Mouse (Mus musculus) brain, embryonic 14.5 days (tissue): ENCODE measurements around the gene Elane. TPM values are rescaled to one million over a fixed set of nuclear protein-coding genes. Genes with fewer than 3 reads are reported as not detected.
A peak's percentile ranks its signal among the peaks of the same experiment; 100 is the strongest.
"Not testable (repeated sequence)": the region's sequence is repeated elsewhere in the genome, so short reads cannot be mapped to it uniquely, and the experiment has no call there.

Experiments used
- DNase-seq: peaks from one replicate; pipeline ENCODE4 v3.0.0-alpha.2; 2011; ENCODE audit warnings: low read depth
- CTCF ChIP-seq: fragments of 200-500 bp; IDR thresholded peaks from 2 replicates; pipeline ENCODE4 v1.5.1; 2012; ENCODE audit warnings: inconsistent platforms, mild to moderate bottlenecking, moderate library complexity, borderline replicate concordance; ENCODE audit not compliant: insufficient read depth, insufficient read length; ENCODE audit errors: extremely low read depth
- POLR2A ChIP-seq: fragments of 200-500 bp; IDR thresholded peaks from 2 replicates; pipeline ENCODE4 v1.6.1; 2012; ENCODE audit warnings: mild to moderate bottlenecking, inconsistent platforms, borderline replicate concordance; ENCODE audit not compliant: poor library complexity, insufficient read depth, insufficient read length, severe bottlenecking; ENCODE audit errors: extremely low read depth
- polyA plus RNA-seq: library from polyadenylated mRNA; depleted of rRNA; stranded (reverse); fragments of >200 nt; gene quantifications from 2 replicates; pipeline ENCODE4 v1.2.3, GENCODE M21; 2012

Elane gene
- polyA plus RNA-seq, 1 experiment: 0.49 TPM

DNA sequence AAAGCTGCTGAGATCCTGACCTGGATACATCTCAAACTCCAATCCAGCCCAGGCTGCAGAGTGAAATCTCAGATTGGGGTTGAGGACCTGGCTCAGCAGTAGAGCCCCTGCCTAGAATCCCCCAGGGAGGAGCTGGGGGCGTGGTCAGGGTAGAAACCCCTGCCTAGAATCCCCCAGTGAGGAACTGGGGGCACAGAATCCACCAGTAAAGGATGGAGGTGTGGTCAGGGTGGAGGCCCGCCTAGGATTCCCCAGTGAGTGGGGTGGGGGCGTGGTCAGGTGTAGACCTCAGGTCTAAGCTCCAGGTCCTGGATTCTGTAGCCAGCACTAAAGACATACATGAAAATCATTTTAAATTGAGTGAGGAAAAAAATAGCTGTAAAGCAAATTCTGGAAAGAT, 13.2 kb upstream of the Elane start:
- no peak for TF ChIP-seq CTCF
- no peak for TF ChIP-seq POLR2A
- DNase-seq: no peak

DNA sequence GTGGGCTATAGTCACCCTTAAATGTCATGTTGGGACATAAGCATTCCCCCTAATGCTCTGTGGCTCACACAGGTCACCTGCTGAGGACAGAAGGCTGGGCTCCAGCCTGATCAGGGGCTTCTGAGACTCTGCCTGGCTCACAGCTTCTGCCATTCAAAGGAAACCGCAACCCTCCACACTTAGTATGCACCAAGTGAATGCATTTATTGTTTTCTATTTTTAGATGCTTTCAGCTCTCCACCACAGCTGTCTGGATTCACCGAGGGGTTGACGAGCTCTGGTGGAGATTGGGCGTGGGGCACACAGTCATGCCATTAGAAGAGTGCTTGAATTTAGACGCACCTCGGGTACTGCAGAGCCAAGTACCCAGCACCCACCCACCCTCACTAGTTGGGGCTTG, 12.7 kb upstream of the Elane start:
- TF ChIP-seq POLR2A (no peak), CTCF (no peak)
- DNase-seq: peak; percentile 61

DNA sequence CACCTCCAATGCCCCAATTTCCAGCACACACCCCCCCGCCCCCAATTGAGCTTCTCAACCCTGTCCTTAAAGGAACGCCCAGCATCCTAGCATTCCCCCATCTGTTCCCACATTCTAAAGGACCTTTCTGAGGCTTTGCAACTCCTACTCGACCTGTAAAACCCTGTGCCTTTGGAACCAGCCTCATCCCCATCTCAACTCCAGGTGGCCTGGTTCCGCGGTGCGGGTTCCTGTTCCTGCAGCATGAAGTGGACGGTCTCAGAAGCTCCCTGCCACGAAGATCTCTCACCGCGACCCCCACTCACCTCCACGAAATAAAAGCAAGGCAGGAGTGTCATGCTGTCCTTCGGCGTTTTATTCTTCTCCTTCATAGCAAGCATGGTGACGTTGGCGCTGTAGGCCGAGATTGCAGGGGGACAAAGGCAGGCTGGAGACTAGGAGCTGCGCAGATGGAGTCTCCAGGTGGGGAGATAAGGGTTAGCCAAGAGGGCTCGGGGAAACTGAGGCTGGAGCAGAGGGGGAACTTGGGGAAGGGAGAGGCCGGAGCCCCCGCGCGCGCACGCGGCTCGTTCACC, 12.2 kb upstream of the Elane start:
- peak; percentile 64 for DNase-seq
- TF ChIP-seq CTCF: no peak
- no peak for TF ChIP-seq POLR2A

DNA sequence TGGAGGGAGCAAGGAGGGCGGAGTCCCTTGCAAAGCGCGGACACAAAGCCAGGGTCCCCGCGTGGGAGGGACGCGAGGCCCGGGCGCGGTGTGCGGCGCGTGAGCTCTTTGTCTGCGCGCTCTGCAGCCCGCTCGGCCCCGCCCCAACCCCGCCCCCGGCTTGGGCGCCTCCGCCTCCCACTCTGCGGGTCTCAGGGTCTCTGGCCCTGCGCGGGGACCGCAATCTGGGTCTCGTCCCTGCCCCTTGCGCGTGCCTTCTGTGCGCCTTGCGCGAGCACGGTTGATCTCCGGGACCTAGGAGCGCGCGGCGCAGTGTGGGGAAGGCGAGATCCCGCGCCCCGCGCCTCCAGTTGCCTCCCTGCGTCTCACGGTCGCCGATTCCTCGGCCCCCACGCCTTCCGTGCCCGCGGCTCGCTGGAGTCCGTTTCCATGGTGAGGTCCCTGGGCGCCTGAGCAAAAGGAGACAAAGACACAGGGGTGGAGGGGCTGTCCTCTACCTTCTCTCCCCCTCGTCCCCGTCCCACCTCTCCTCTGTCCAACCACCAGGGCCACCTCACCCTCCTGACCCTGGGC, 11.7 kb upstream of the Elane start, which contains the start of the genes Prtn3 and Plppr3:
Gene Prtn3 (plus strand): TSS at position 187 of the 573 bp plus-strand sequence.
Gene Plppr3 (minus strand): TSS at position 345 of the 573 bp plus-strand sequence.
- TF ChIP-seq CTCF: no peak
- peak; percentile 81 for TF ChIP-seq POLR2A
- peak; percentile 94 for DNase-seq

DNA sequence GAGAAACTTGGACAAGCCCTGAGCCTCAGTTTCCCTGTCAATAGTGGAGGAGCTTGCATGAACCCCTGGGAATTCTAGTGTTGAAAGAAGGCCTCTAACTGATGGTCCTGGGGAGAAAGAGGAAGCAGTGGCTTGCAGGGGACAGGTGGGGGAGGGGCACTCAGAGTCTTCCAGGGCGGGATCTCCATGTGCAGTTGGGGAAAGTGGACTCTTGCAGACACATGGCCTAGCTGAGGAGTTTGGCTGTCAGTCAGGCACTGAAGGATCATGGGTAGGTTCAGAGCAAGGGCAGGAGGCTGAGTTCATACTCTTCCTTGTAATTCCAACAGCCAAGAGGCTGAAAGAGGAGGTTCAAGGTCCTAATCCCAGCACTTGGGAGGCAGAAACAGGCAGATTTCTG, 8.9 kb upstream of the Elane start:
- no peak for TF ChIP-seq POLR2A
- no peak for TF ChIP-seq CTCF

DNA sequence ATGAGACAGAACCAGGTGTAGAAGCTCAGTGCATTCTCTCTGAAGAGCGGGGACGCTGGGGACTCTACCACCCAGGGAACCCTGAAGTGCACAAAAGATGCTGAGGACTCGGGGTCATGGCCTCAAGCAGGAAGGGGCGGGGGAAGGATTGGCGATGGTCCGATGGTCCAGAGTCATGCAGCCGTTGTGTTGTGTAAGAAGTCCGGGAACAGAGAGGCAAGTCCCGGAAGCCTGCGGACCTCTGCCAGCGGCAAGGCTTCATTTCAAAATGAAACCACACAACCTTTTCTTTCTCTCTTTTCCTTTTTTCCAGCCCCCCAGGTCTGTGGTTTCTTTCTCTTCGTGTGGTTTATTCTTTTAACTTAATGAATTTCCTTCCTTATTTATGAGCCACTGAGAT, 8.3 kb upstream of the Elane start:
- no peak for DNase-seq
- TF ChIP-seq POLR2A: no peak
- no peak for TF ChIP-seq CTCF

More for the DNA sequence above, 8.9 kb upstream of the Elane start:
- no peak for DNase-seq

DNA sequence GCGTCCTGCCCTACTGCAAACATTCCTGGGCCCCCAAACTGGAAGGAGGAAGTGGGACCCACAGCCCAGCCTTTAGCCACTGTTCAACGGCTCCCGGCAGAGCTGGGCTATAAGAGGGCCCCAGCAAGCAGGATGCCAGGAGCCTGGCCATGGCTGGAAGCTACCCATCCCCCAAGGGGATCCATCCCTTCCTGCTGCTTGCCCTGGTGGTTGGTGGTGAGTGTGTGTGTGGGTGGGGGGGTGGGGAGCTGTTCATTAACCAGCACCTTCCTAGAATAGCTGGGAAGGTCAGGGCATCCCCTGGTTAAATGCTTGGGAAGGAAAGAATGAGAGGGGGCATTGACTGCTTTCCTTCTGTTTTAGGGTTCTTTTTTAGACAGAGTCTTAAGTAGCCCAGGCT, 6.5 kb upstream of the Elane start:
- no peak for DNase-seq
- no peak for TF ChIP-seq POLR2A
- TF ChIP-seq CTCF: no peak

DNA sequence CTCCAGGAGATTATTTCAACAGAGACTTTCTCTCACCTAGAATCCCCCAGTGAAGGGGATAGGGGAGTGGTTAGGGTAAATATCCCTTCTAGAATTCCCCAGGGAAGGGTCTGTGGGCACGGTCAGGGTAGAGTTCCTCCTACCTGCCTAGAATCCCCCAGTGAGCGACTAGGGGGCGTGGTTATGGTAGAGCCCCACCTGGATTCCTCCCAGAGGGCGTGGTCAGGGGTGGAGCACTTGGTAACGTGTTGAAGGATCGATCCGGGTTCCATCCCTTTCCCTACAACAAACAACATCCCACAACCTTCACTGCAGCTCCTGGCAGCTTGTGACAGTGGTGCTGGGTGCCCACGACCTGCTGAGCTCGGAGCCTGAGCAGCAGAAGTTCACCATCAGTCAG, 5.3 kb upstream of the Elane start:
- DNase-seq: no peak
- no peak for TF ChIP-seq CTCF
- TF ChIP-seq POLR2A: no peak

DNA sequence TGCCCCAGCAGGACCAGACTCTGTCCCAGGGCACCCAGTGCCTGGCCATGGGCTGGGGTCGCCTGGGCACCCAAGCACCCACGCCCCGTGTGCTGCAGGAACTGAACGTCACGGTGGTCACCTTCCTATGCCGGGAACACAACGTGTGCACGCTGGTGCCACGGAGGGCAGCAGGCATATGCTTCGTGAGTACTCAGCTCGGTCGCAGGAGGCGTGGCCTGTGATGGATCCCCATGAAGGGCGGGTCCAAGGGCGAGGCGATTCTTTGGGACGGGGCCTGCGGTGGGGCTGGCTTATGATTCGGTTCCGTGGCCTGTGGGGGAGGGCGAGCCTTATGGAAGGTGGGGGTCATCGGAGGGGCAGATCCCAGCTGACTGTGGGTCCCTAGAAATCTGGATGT, 4.1 kb upstream of the Elane start:
- no peak for DNase-seq
- no peak for TF ChIP-seq POLR2A
- TF ChIP-seq CTCF: no peak

DNA sequence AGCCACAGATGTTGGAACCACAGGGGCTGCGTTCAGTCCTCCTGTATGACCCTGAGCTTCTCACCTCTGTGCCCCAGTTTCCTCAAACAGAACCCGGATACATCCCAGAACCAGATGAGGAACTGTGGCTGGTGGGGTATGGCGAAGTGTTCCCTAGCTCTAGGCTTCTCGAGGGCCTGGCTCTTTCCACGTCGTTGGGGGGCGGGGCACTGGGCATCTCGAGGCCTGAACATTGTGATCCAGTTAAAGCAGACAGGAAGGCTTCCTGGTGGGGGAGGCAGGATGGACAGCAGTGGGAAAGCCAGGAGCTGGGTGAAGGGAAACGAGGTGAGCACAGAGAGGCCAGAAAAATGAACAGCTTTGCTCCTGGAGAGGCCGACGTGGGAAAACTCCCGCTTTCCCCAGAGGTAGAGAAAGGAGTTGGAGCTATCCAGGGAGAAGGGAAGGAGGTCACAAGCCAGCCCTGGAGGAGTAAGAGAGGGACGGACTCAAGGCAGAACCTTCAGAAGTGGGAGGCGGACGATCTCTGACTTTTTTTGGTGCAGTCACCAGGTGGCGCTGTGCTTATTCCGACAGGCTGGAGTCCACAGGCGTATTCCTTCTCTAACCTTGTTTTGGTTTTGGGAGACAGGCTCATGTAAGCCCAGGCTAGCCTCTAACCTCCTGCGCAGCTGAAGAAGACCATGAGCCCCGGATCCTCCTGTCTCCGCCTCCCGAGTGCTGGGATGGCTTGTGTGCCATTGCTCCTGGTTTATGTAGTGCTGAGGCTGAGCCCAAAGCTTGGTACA, 2.6 kb upstream of the Elane start:
- peak; percentile 92 for TF ChIP-seq CTCF
- no peak for TF ChIP-seq POLR2A
- peak; percentile 83 for DNase-seq

DNA sequence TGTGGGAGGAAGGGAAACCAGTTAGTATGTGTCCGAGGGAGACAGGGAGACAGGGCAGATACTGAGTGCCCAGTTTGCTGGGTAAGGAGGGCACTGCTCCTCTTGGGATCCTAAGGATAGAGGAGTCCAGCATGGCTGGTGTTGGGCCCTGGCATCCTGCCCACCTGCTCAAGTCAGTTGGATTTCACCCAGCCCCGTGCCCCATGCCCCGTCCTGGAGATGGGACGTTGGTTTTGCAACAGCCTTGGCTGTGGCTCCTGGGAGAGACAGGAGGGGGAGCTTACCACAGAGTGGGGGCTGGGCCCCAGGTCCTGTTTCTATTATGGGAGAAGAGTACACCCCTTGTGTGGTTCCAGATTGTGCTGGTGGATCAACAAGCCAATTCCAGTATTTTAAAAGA, 1.6 kb upstream of the Elane start:
- no peak for DNase-seq
- no peak for TF ChIP-seq CTCF
- TF ChIP-seq POLR2A: no peak

DNA sequence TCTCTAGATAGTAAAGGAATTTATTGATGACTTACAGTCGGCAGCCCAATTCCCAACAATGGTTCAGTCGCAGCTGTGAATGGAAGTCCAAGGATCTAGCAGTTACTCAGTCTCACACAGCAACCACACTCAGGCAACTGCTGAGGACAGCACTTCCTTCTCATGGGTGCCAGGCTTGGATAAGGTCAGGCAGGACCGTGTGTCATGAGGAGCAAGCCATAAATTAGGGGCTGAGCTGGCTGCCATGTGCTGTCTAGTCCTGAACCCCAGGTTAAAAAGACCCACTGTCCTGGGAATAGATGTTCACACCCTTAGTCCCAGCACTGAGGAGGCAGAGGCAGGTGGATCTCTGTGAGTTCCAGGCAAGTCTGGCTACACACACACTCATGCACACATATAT, 1.1 kb upstream of the Elane start:
- DNase-seq: not testable (repeated sequence)

DNA sequence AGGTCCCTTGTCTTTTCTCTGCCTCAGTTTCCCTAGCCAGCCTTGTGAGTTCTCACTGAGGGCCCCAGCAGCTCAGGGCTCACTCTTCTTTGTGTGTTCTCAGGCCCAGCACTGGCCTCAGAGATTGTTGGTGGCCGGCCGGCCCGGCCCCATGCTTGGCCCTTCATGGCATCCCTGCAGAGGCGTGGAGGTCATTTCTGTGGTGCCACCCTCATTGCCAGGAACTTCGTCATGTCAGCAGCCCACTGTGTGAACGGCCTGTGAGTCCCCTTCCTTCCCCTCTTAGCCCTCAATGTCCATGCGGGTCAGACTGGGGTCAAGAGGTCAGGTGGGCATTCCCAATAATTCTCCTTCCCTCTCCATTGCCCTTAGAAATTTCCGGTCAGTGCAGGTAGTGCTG, 564 bp downstream of the Elane start:
- no peak for TF ChIP-seq CTCF
- TF ChIP-seq POLR2A: no peak
- no peak for DNase-seq
